Mouse (Mus musculus): ENCODE data around the gene Csrp1. TPM values are rescaled to one million over a fixed set of nuclear protein-coding genes. Genes with fewer than 3 reads are reported as not detected.
A peak's percentile ranks its signal among the peaks of the same experiment; 100 is the strongest.

Gene Csrp1
- polyA plus RNA-seq, 1 experiment from 2014 or later: 114 TPM

DNA sequence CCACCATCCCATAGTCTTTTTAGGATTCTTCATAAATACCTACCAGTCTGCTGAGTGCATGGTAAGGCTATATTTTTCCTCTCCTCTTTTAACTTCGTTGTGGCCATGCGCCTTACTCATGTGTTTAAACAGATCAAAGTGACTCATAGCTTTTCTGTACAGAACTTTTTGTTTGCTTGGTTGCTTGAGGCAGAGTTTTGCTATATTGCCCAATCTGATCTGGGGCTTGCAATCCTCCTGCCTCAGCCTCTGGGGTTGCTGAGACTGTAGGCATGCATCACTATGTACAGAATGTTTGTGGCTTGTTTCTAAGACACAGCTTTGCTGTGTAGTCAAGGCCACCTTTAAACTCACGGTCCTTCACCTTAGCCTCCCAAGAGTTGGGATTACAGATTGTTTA lies 36.1 kb downstream of the Csrp1 start:
- 84% methylated on average over 3 of the region's 3 CpGs for WGBS
- no peak overlapping the region for H3K9ac ChIP-seq (ENCODE audit: low read depth, low read length)
- no peak overlapping the region for H3K27ac ChIP-seq (ENCODE audit: low read depth, low read length)
- H3K4me2 ChIP-seq (replicated peaks; ENCODE audit: low read depth, low read length): no peak overlapping the region
- ATAC-seq (ENCODE audit: low FRiP score, low TSS enrichment): no peak
- H3K36me3 ChIP-seq (ENCODE audit: control insufficient read depth, insufficient read depth, low read length): peaks cover 7% of the 10 kb centered on the region
- H3K9me3 ChIP-seq (ENCODE audit: control insufficient read depth, low read length): no peaks in the 10 kb centered on the region
- H3K4me3 ChIP-seq (ENCODE audit: low read length): no peak overlapping the region
- no peaks in the 10 kb centered on the region for H3K27me3 ChIP-seq (ENCODE audit: control insufficient read depth, insufficient read depth, low read length)
- peaks cover 5% of the 10 kb centered on the region; the same call in 1 of the 2 replicates for H3K4me1 ChIP-seq (ENCODE audit: control insufficient read depth, insufficient read depth, low read length)

DNA sequence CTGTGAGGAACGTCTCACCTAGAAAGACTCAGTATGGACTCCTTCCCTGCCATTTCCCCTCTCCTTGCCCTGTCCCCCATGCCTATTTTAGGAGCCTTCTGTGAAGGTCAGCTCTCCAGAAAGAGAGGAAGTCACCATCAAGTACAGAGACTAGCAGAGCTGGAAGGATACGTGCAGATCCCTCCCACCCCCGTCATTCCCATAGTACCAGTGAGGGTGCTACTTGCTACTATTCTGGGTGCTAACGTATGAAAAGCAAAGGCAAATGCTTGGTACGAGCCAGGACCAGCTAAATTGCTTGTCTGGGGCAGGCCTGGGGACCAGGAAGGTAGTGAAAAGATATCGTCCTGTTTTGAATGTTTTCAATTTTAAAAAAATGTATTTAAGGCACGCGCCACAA lies 37.4 kb downstream of the Csrp1 start:
- Histone ChIP-seq H3K9me3 (ENCODE audit: control insufficient read depth, low read length) (no peaks in the 10 kb centered on the region), H3K27me3 (ENCODE audit: control insufficient read depth, insufficient read depth, low read length) (no peaks in the 10 kb centered on the region), H3K27ac (ENCODE audit: low read depth, low read length) (no peak overlapping the region), H3K4me3 (ENCODE audit: low read length) (no peak overlapping the region), H3K4me1 (ENCODE audit: control insufficient read depth, insufficient read depth, low read length) (peaks cover 5% of the 10 kb centered on the region; the same call in 1 of the 2 replicates), H3K4me2 (replicated peaks; ENCODE audit: low read depth, low read length) (no peak overlapping the region), H3K36me3 (ENCODE audit: control insufficient read depth, insufficient read depth, low read length) (0 out of 2 replicates have a peak, but pooled peaks cover under 1% of the 10 kb centered on the region), H3K9ac (ENCODE audit: low read depth, low read length) (no peak overlapping the region)
- ATAC-seq (ENCODE audit: low FRiP score, low TSS enrichment): no peak
- WGBS: 77% methylated on average over 8 of the region's 8 CpGs

GRCm38 (mm10) chr1:135759685-135760084 lies 39.8 kb downstream of the Csrp1 start:
- H3K4me1 ChIP-seq (ENCODE audit: control insufficient read depth, insufficient read depth, low read length): peaks cover 15% of the 10 kb centered on the region
- no peaks in the 10 kb centered on the region for H3K36me3 ChIP-seq (ENCODE audit: control insufficient read depth, insufficient read depth, low read length)
- 28% methylated on average over 4 of the region's 4 CpGs for WGBS
- H3K27ac ChIP-seq (ENCODE audit: low read depth, low read length): peak overlapping the region; percentile 52
- no peaks in the 10 kb centered on the region for H3K9me3 ChIP-seq (ENCODE audit: control insufficient read depth, low read length)
- H3K4me3 ChIP-seq (ENCODE audit: low read length): no peak overlapping the region
- H3K4me2 ChIP-seq (replicated peaks; ENCODE audit: low read depth, low read length): no peak overlapping the region
- H3K27me3 ChIP-seq (ENCODE audit: control insufficient read depth, insufficient read depth, low read length): no peaks in the 10 kb centered on the region
- no peak overlapping the region for H3K9ac ChIP-seq (ENCODE audit: low read depth, low read length)
- ATAC-seq (ENCODE audit: low FRiP score, low TSS enrichment): no peak

DNA sequence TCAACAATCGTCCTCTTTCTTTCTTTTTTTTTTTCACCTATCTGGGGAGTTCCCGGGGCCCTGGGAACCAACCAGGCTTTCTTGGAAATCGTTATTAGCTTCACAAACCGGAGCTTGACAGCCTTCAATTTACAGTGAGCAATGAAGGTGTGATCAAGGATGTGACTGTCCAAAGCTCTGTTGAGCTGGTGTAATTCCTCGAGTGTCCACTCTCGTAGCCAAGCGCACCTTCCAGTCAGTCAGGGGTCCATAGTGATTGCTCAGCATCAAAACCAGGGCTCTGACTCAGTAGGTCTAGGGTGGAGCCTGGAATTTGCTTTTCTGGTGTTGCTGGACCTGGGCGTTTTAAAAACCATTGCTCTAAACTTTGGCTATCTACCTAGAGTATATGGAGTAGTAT lies 40.4 kb downstream of the Csrp1 start:
- Histone ChIP-seq H3K9ac (ENCODE audit: low read depth, low read length) (no peak overlapping the region), H3K36me3 (ENCODE audit: control insufficient read depth, insufficient read depth, low read length) (no peaks in the 10 kb centered on the region), H3K27me3 (ENCODE audit: control insufficient read depth, insufficient read depth, low read length) (no peaks in the 10 kb centered on the region), H3K4me2 (replicated peaks; ENCODE audit: low read depth, low read length) (no peak overlapping the region), H3K4me1 (ENCODE audit: control insufficient read depth, insufficient read depth, low read length) (peaks cover 18% of the 10 kb centered on the region), H3K27ac (ENCODE audit: low read depth, low read length) (no peak overlapping the region), H3K4me3 (ENCODE audit: low read length) (no peak overlapping the region), H3K9me3 (ENCODE audit: control insufficient read depth, low read length) (no peaks in the 10 kb centered on the region)
- no peak for ATAC-seq (ENCODE audit: low FRiP score, low TSS enrichment)
- WGBS: 52% methylated on average over 8 of the region's 8 CpGs

- no peak overlapping the region for H3K4me3 ChIP-seq (ENCODE audit: low read length)
- H3K4me2 ChIP-seq (replicated peaks; ENCODE audit: low read depth, low read length): no peak overlapping the region
- H3K9me3 ChIP-seq (ENCODE audit: control insufficient read depth, low read length): no peaks in the 10 kb centered on the region
- no peak overlapping the region for H3K9ac ChIP-seq (ENCODE audit: low read depth, low read length)
- H3K27ac ChIP-seq (ENCODE audit: low read depth, low read length): no peak overlapping the region
- no peaks in the 10 kb centered on the region for H3K27me3 ChIP-seq (ENCODE audit: control insufficient read depth, insufficient read depth, low read length)
- no peak for ATAC-seq (ENCODE audit: low FRiP score, low TSS enrichment)
- no peaks in the 10 kb centered on the region for H3K36me3 ChIP-seq (ENCODE audit: control insufficient read depth, insufficient read depth, low read length)
- 90% methylated on average over 5 of the region's 5 CpGs for WGBS
- peaks cover 25% of the 10 kb centered on the region for H3K4me1 ChIP-seq (ENCODE audit: control insufficient read depth, insufficient read depth, low read length)
Measured at GRCm38 (mm10) chr1:135761728-135762127, 41.9 kb downstream of the Csrp1 start.

DNA sequence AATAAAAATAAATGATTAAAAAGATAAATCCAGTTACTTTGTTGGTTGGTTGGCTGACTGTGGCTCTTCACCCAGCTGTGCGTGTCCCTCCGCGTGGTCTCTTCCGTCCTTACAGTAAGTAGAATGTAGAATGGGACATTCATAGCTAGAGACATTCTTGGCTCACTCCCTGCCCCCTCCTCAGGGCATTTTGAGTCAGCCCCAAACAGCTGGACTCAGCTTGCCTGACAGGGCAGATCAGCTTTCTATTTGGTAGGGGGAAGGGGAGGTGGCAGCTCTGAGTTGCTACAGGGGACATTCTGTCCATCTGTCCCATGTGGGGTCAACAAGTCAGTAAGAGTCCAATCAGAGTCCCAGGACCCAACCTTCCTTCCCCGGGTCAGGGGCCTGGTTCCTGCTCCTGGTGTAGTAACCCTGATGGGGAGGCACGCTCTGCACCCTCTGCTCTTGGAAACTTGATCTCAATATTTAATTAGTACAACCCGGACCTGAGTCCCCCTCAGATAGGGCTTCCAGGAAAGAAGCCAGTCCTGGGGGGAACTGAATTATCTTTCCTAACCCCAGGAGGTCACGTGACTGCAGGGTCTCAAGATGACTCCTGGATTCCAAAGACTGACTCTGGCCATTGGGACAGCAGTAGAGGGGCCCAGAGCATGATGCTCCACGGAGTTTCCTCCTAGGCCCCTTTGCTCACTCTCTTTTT lies 43.8 kb downstream of the Csrp1 start:
- Histone ChIP-seq H3K27ac (ENCODE audit: low read depth, low read length) (peak overlapping the region; percentile 56; the same call in 1 of the 2 replicates), H3K4me3 (ENCODE audit: low read length) (no peak overlapping the region), H3K9me3 (ENCODE audit: control insufficient read depth, low read length) (no peaks in the 10 kb centered on the region), H3K4me2 (replicated peaks; ENCODE audit: low read depth, low read length) (no peak overlapping the region), H3K4me1 (ENCODE audit: control insufficient read depth, insufficient read depth, low read length) (peaks cover 38% of the 10 kb centered on the region), H3K27me3 (ENCODE audit: control insufficient read depth, insufficient read depth, low read length) (no peaks in the 10 kb centered on the region), H3K9ac (ENCODE audit: low read depth, low read length) (no peak overlapping the region), H3K36me3 (ENCODE audit: control insufficient read depth, insufficient read depth, low read length) (peaks cover 2% of the 10 kb centered on the region; the same call in 1 of the 2 replicates)
- ATAC-seq (ENCODE audit: low FRiP score, low TSS enrichment): 0 out of 2 replicates have a peak, but pooled peaks have one; percentile 3
- 46% methylated on average over 9 of the region's 9 CpGs for WGBS

DNA sequence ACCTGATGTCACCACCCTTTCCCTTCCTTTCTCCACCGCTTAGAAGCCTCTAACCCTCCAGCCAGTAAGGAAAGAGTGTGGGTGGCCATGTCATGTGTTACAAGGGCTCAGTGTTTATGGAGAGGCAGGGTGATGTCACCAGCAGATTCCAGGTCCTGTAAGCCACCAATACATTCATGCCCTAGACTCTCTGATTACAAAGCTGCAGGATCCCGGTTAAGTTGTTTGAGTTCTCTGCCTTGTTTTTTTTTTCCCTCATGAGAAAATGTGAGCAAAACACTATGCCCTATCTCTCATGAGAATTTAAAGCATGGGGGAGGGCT lies 44.3 kb downstream of the Csrp1 start:
- Histone ChIP-seq H3K9me3 (ENCODE audit: control insufficient read depth, low read length) (no peaks in the 10 kb centered on the region), H3K9ac (ENCODE audit: low read depth, low read length) (no peak overlapping the region), H3K4me3 (ENCODE audit: low read length) (no peak overlapping the region), H3K27me3 (ENCODE audit: control insufficient read depth, insufficient read depth, low read length) (no peaks in the 10 kb centered on the region), H3K36me3 (ENCODE audit: control insufficient read depth, insufficient read depth, low read length) (peaks cover 7% of the 10 kb centered on the region; the same call in 1 of the 2 replicates), H3K4me1 (ENCODE audit: control insufficient read depth, insufficient read depth, low read length) (peaks cover 43% of the 10 kb centered on the region), H3K4me2 (replicated peaks; ENCODE audit: low read depth, low read length) (no peak overlapping the region), H3K27ac (ENCODE audit: low read depth, low read length) (peak overlapping the region; percentile 56; the same call in 1 of the 2 replicates)
- 41% methylated on average over 2 of the region's 2 CpGs for WGBS
- no peak for ATAC-seq (ENCODE audit: low FRiP score, low TSS enrichment)

- WGBS: under 1% methylated on average over 83 of the region's 90 CpGs
- Histone ChIP-seq H3K27ac (ENCODE audit: low read depth, low read length) (peak within 1 kb of the TSS; percentile 94), H3K9ac (ENCODE audit: low read depth, low read length) (peak within 1 kb of the TSS; percentile 95), H3K4me2 (replicated peaks; ENCODE audit: low read depth, low read length) (peak within 1 kb of the TSS; percentile 77), H3K9me3 (ENCODE audit: control insufficient read depth, low read length) (no peaks in the 10 kb centered on the region), H3K4me1 (ENCODE audit: control insufficient read depth, insufficient read depth, low read length) (peaks cover 54% of the 10 kb centered on the region), H3K27me3 (ENCODE audit: control insufficient read depth, insufficient read depth, low read length) (no peaks in the 10 kb centered on the region), H3K36me3 (ENCODE audit: control insufficient read depth, insufficient read depth, low read length) (peaks cover 22% of the 10 kb centered on the region; the same call in 1 of the 2 replicates), H3K4me3 (ENCODE audit: low read length) (peak within 1 kb of the TSS; percentile 82)
- ATAC-seq (ENCODE audit: low FRiP score, low TSS enrichment): peak; percentile 82
Measured at GRCm38 (mm10) chr1:135765645-135766591, 46.1 kb downstream of the Csrp1 start, which contains the start of gene Phlda3. TSS of gene Phlda3 (plus strand) at chr1:135766119.

Measured in kidney, embryonic 14.5 days (tissue).